Mouse (Mus musculus) spleen, postnatal 36 days (tissue): Measurements from ENCODE around the gene Arhgdib.
A peak's percentile ranks its signal among the peaks of the same experiment; 100 is the strongest.

Experiments used
- DNase-seq, 2 experiments: peaks; one replicate each; pipeline ENCODE4 v3.0.0; 2022; ENCODE audit warnings: low spot score in 2 of 2, mixed read lengths in 1 of 2

Gene Arhgdib

GRCm38 (mm10) chr6:136920320-136921257, 21.1 kb downstream of the Arhgdib start:
- DNase-seq = peak; percentile 25 to 56

- no peak for DNase-seq
Observed at GRCm38 (mm10) chr6:136917885-136918284, 23.8 kb downstream of the Arhgdib start.

GRCm38 (mm10) chr6:136915721-136916395, 25.8 kb downstream of the Arhgdib start:
- no peak for DNase-seq

GRCm38 (mm10) chr6:136914234-136914633, 27.5 kb downstream of the Arhgdib start:
- no peak for DNase-seq

- DNase-seq = no peak
Observed at GRCm38 (mm10) chr6:136913384-136914126, 28.1 kb downstream of the Arhgdib start.

- DNase-seq = no peak
Observed at GRCm38 (mm10) chr6:136912751-136913265, 28.9 kb downstream of the Arhgdib start.

GRCm38 (mm10) chr6:136910247-136910890, 31.3 kb downstream of the Arhgdib start:
- DNase-seq = no peak

GRCm38 (mm10) chr6:136906937-136907293, 34.8 kb downstream of the Arhgdib start:
- no peak for DNase-seq

- no peak for DNase-seq
Observed at GRCm38 (mm10) chr6:136906283-136906936, 35.3 kb downstream of the Arhgdib start.

- no peak for DNase-seq
Observed at GRCm38 (mm10) chr6:136903885-136904470, 37.7 kb downstream of the Arhgdib start.

- DNase-seq = no peak
Observed at GRCm38 (mm10) chr6:136902527-136902926, 39.2 kb downstream of the Arhgdib start.

GRCm38 (mm10) chr6:136901010-136901409, 40.7 kb downstream of the Arhgdib start:
- no peak for DNase-seq

GRCm38 (mm10) chr6:136900369-136901009, 41.2 kb downstream of the Arhgdib start:
- no peak for DNase-seq

GRCm38 (mm10) chr6:136898954-136899353, 42.7 kb downstream of the Arhgdib start:
- DNase-seq = no peak

- DNase-seq = no peak
Observed at GRCm38 (mm10) chr6:136898222-136898621, 43.5 kb downstream of the Arhgdib start.

GRCm38 (mm10) chr6:136897789-136898188, 43.9 kb downstream of the Arhgdib start:
- no peak for DNase-seq

GRCm38 (mm10) chr6:136894532-136895339, 47.0 kb downstream of the Arhgdib start:
- DNase-seq = no peak

- DNase-seq = no peak
Observed at GRCm38 (mm10) chr6:136892002-136892401, 49.7 kb downstream of the Arhgdib start.

- no peak for DNase-seq
Observed at GRCm38 (mm10) chr6:136889554-136889953, 52.1 kb downstream of the Arhgdib start.
